Mouse (Mus musculus) E14TG2a.4 (cell line): Measurements from ENCODE around the gene Kif21b.

Source experiments
- CTCF ChIP-seq: conservative IDR thresholded peaks from 2 replicates; pipeline ENCODE4 v1.5.1; 2014; ENCODE audit warnings: low read length
- NANOG ChIP-seq: IDR thresholded peaks from 2 replicates; pipeline ENCODE4 v1.6.1; 2014; ENCODE audit warnings: borderline replicate concordance, low read length, mixed read lengths
- POU5F1 ChIP-seq: IDR thresholded peaks from 2 replicates; pipeline ENCODE4 v1.6.1; 2014; ENCODE audit warnings: low read length, borderline replicate concordance

DNA sequence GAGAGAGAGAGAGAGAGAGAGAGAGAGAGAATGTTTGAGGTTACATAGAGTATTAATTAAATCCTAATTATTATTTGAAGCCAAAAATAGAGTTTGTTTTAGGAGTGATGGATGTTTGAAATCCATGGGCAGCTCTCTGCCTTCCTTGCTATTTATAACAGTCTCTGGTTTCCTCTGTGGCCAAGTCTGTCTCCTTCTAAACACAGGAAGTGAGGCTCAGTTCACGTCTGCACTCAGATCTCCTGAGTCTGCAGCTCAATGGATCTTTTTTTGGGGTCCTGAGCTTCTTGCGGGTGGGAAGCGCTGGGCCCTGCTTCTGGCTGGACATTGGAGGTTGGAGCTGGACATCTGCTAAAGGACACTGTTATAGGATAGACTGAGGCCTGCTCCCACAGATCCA is 3.3 kb upstream of the Kif21b start:
- TF ChIP-seq CTCF, result no peak
- no peak for TF ChIP-seq POU5F1
- TF ChIP-seq NANOG, result no peak
